Mouse (Mus musculus) brown adipose tissue, adult 24 weeks (tissue): ENCODE measurements around the gene Tnfaip3. TPM values are rescaled to one million over a fixed set of nuclear protein-coding genes. Genes with fewer than 3 reads are reported as not detected.

ENCODE experiments used
- H3K27ac ChIP-seq: fragments of 200-500 bp; replicated peaks from 2 replicates; pipeline ENCODE4 v1.5.1; 2012; ENCODE audit warnings: low read depth, mild to moderate bottlenecking, low read length
- H3K4me1 ChIP-seq: fragments of 200-500 bp; 2 replicates; pipeline ENCODE4 v1.6.1; 2012; ENCODE audit warnings: low read length, mixed read lengths; ENCODE audit not compliant: control insufficient read depth, insufficient read depth, insufficient read length
- H3K4me3 ChIP-seq: fragments of 200-500 bp; 2 replicates; pipeline ENCODE4 v1.5.1; 2012; ENCODE audit warnings: low read depth, mild to moderate bottlenecking, low read length, moderate library complexity; ENCODE audit not compliant: insufficient read depth
- polyA plus RNA-seq: library from polyadenylated mRNA; stranded (reverse); fragments of >200 nt; gene quantifications from 2 replicates; pipeline ENCODE4 v1.2.4, GENCODE M21; 2012; ENCODE audit not compliant: missing spikeins, insufficient read depth, insufficient read length

Gene Tnfaip3
- polyA plus RNA-seq, 1 experiment = 1.7 TPM

DNA sequence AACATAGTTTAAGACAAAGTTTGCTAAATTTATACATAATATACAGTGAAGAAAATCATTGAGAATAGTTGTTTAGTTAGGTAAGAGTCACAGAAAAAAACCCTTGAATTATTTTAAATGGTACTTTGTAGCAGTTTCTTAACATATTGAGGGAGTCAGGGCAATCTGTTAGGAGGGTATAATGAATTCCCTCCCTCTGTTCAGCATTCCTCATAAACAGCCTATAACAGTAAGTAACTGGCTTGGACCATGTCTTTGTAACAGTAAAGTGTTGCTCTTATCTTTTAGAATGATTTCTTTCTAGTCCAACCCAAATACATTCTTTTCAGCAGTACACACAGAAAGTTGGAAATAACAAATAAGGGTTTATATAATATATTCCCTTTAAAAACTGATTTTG is 16.4 kb upstream of the Tnfaip3 start:
- no peaks in the 10 kb centered on the region for H3K4me1 ChIP-seq
- H3K27ac ChIP-seq = no peak overlapping the region
- no peak overlapping the region for H3K4me3 ChIP-seq

DNA sequence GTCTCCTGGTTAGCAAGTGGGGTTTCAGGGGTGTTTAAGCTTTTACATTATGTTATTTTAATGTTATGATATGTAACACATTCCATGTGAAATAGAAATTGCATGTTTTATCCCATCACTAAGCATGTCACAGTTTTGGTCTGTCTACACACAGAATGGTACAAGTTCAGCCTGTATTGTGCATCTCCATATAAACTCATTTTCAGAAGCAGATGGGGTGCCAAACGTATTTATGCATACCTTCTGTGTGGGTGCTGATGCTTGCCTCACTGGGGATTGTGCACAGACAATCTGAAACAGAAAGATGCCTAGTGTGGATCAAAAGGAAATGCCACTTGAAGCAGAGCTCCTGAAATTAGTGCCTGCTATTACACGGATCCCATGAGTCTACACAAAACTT is 15.2 kb upstream of the Tnfaip3 start:
- Histone ChIP-seq H3K4me3 (no peak overlapping the region), H3K4me1 (no peaks in the 10 kb centered on the region), H3K27ac (no peak overlapping the region)

DNA sequence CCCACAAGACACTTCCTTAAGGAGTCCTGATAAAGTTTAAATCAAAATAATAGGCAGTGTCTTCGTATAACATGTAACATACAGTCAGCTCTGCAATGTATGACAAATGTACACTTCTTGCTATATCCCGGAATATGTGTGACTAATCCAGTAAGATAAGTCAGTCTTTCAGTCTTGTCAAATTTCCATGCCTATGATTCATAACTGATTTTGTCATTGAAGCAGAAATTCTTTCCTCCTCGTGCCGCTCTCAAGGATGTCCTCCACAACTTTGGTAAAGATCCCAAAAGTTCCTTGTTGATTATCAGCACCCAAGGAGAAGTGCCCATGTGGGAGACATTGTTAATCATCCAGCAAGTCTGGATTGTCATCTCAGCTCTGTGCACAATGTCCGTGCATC is 11.3 kb upstream of the Tnfaip3 start:
- no peak overlapping the region for H3K4me3 ChIP-seq
- H3K4me1 ChIP-seq = no peaks in the 10 kb centered on the region
- no peak overlapping the region for H3K27ac ChIP-seq

DNA sequence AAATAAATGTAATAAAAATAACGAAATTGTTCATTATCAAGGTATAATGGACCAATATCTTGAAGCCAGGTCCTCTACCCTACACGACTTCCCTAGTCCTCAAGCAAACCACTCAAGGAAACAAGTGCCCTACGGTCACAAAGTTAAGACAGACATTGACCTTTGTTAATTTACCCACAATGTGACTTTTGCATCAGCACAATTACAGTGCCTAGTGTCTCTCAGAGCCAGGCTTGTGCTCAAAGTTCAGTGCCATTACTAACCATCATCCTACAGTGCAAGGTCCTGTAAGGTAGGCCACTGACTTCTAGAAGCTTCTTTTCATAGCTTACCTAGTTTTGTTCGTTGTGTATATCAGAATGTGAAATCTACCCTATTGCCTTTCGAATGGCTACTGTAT is 8.9 kb upstream of the Tnfaip3 start:
- H3K4me3 ChIP-seq = no peak overlapping the region
- no peak overlapping the region for H3K27ac ChIP-seq
- no peaks in the 10 kb centered on the region for H3K4me1 ChIP-seq

DNA sequence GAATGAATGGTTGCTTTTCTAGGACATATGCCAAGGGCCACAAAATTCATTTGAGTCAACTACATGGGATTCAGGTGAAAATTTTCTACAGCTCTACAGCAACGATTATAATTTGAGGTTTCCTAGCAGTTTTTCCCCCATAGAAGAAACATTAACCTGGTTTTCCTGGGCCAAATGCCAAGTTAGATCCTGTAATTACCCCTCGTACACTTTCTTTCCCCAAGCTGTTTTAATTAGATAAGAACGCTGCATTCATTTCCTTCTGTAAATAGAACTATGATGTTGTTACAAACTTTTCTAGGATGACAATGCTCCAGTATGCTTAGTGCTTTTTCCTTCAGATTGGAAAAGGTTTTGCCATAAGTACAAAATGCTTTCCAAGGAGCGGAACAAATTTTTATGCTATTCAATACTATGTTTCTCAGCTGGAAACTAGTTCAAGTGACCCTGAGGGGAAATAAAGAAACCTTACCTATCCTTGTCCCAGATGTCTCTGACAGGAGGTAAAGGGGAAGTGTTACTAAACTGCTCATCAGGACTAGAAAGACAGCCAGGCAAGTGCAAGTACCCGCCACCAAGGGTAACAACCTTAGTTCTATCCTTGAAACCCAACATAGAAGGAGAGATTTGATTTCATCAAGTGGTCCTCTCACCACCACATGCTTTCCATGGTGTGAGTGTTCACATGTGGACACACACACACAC is 8.3 kb upstream of the Tnfaip3 start:
- H3K4me3 ChIP-seq = no peak overlapping the region
- no peak overlapping the region for H3K27ac ChIP-seq
- no peaks in the 10 kb centered on the region for H3K4me1 ChIP-seq

DNA sequence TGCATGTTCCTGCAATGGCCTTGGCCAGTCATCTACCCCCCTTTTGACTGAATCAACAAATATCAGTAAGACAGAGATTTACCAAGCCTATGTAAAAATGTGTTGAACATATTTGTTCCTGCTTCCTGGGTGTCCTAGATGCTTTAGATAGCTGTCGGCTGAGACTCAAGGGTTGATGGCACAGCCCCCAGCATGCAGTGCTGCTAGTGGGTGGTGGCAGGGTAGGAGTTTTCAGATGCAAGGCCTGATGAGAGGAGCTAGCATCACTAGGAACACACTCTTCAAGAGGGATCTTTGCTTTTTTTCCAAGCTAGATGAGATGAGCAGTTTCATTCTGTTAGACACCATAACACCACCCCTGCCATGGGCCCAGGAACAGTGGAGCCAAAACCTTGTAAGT is 6.8 kb upstream of the Tnfaip3 start:
- no peak overlapping the region for H3K27ac ChIP-seq
- H3K4me1 ChIP-seq = no peaks in the 10 kb centered on the region
- no peak overlapping the region for H3K4me3 ChIP-seq

DNA sequence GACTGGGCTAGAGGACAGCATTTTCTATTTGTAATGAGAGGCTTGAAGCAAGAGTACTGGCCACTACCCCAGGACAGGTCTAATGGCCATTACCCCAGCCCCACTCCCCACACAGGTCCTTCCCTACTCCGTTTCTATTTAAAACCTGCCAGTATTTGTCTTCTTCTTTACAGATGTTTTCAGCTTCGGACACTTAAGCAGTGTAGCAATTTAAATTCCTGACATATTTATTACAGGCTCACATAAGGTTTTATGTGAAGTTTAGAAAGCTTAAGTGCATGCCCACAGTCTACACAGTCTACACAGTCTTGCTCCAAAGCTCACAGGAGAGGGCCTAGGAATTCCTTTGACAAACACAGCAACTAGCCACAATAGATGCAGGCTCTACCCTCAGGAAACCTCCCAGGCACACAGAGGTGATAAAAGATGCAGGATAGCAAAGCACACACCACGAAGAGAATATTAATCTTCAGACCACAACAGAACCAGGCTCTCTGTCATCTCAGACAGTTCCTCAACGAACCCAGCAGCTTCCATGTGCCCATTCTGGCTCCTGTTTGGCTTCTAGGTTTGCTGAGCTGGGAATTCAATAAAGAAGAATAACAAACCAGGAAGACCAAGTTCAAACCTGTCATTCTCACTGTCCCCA is 1.5 kb upstream of the Tnfaip3 start:
- Histone ChIP-seq H3K27ac (no peak overlapping the region), H3K4me1 (peaks cover 8% of the 10 kb centered on the region; the same call in 1 of the 2 replicates)

DNA sequence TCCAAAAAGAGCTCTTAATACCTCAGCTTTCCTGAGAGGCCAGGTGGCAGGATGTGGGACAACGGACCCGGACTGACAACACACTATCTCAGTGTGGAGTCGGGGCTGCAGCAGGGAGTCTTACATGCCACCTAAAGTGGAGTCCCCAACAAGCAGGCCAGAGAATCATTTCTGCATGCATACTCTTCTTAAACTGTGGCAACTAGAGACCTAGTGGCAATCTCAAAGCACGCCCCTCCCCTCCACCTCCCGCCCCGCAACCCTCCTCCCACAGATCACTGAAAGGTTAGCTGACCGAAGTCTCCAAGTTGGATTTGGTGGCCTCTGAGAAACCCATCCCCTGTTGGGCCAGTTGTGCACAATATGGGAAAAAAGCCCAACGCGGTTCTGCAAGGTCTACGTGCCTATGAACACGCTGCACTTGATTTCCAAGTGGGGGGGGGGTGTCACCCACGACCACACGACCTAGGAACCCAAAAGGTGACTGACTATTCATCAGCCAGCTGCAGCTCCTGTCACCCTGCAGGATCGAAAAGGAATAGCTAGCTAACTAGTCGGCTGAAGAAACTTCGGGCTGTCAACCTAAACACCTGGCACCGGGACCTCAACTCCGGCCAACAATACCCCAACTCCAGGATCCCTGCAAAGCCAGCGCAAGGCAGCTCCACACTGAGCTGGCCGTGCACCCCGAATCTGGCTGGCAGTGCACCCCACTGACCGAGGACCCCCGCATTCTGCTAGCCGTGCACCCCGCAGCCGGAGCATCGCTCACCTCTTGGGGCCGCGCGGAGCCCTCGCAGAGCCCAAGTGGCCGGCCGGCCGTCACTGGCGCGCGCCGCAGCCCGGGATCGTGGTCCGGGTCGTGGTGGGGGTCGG is 838 bp downstream of the Tnfaip3 start:
- Histone ChIP-seq H3K27ac (peak overlapping the region; percentile 44), H3K4me3 (peak overlapping the region; percentile 87), H3K4me1 (peaks cover 13% of the 10 kb centered on the region; the same call in 1 of the 2 replicates)

More for the DNA sequence above, 1.5 kb upstream of the Tnfaip3 start:
- H3K4me3 ChIP-seq = no peak overlapping the region

DNA sequence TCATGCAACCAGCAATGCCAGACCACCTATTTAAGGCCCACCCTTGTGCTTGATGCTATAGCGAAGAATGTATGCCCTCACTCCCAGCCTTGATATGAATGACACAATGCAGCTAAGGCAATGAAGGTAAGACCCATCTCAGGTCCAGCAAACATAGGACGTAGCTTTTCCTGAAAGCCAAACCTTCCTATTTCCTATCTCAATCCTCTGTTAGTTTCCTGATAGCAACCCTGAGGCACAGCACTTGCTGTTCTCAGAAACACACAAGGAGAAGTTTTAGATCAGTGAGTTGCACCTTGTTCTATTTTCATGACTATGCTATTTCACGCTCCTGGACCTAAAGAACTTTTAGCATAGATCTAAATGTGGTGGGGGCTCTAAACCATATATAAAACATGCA is 2.1 kb downstream of the Tnfaip3 start:
- Histone ChIP-seq H3K27ac (no peak overlapping the region), H3K4me1 (peaks cover 17% of the 10 kb centered on the region; the same call in 1 of the 2 replicates), H3K4me3 (peak overlapping the region; percentile 15)

DNA sequence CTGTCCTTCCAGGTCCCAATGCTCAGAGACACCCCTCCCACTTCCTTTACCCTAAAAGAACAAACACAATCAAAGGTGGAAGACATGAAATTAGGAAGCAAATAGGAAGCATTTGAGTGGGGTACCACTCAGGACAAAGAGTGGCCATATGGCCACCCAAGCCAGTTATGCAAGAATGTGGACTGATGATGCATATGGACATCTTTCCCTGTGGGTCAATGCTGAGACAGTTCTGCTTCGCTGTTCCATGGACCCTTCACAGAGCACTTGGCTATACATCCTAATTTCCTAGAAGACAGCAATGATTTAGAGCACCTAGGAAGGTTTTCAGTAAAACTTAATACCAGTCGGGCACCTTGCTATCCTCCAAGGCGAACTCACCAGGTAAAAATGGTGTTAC is 2.8 kb downstream of the Tnfaip3 start:
- Histone ChIP-seq H3K27ac (no peak overlapping the region), H3K4me1 (peaks cover 17% of the 10 kb centered on the region; the same call in 1 of the 2 replicates), H3K4me3 (no peak overlapping the region)

DNA sequence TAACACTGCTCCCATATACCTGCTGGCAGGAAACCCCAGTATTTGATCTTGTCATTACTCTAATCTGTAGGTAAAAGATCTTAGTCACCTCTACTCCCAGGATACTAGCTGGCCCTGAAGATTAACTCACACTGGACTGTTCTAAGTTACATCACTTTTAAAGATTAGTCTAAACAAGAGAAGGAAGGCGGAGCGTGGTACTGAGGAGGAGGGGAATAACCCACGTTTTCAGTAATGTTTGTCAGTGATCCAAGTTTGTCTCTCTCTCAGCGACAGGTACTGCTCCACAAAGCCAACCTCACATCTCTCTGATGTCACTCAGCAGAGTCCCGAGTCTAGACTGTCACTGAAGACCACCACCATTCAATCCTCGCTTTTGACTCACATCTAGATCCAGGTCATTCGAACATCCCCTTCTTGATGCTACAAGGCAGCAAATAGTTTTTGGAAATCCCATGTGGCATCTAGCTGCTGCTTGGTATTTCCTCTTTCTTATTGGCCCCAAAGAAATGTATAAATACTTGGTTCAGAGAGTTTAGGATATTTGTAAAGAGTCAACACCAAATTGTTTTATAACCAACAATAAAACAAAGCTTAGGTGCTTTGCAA is 3.5 kb downstream of the Tnfaip3 start:
- H3K27ac ChIP-seq = no peak overlapping the region
- H3K4me3 ChIP-seq = no peak overlapping the region

DNA sequence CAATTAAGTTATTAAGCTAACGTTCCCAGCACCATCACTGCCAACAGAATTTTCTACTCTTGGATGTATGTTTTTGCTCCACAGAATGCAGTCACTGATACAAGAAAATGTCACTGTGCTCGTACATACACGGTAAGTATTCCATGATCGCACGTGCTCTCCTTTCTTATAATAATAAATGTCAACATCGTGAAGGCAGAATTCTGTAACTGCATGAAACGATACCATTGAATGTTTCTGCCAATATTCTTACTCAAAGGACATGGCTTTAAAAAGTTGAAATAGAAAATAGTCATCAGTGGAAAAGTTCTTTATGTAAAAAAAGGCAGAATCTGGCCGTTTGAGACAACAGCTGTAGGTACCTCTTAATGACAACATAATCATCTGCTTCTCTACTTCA is 5.0 kb downstream of the Tnfaip3 start:
- H3K27ac ChIP-seq = no peak overlapping the region
- no peak overlapping the region for H3K4me3 ChIP-seq
- H3K4me1 ChIP-seq = peaks cover 13% of the 10 kb centered on the region; the same call in 1 of the 2 replicates

More for the DNA sequence above, 3.5 kb downstream of the Tnfaip3 start:
- H3K4me1 ChIP-seq = peaks cover 17% of the 10 kb centered on the region; the same call in 1 of the 2 replicates

DNA sequence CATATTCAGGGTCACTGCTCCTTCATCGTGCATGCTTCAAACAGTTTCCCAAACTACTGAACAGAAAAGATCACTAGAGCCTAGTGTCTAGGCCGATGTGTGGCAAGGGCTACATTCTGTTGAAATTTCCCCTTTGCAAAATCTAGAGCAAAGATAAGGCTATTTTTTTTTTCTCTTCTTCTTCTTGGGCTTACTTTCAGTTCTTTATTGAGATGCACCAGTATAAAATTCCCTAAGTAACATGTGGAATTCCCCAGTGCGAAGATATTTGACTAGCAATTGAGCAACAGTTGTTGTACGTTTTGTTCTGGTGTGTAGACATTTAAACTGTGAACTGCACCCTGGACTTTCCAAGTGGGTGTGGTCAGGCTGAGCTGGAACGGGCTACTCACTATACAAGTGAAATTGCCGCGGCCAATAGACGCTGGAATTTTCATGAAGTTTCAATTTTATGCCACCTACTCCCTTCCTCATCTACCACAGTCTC is 6.2 kb downstream of the Tnfaip3 start:
- Histone ChIP-seq H3K4me3 (no peak overlapping the region), H3K27ac (0 out of 2 replicates have a peak overlapping the region, but pooled peaks have one; percentile 12), H3K4me1 (peaks cover 13% of the 10 kb centered on the region; the same call in 1 of the 2 replicates)

DNA sequence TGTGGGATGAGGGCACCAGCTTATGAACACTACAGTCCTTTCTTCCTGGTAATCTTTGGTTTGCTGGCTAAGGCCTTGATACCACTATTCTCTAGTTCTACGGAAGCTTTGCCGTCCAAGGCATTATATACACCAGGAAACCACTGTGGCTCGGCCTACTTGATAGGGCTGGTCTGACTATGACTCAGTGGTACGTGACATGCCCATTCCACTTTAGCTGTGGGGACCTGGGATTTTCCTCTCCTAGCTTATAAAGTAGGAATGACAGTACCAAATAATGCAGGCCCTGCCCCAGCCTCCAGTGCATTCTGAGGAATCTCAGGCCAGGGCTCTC is 6.9 kb downstream of the Tnfaip3 start:
- peak overlapping the region; percentile 71 for H3K27ac ChIP-seq
- no peak overlapping the region for H3K4me3 ChIP-seq
- H3K4me1 ChIP-seq = peaks cover 13% of the 10 kb centered on the region; the same call in 1 of the 2 replicates
